Comparison of ENCODE assay signal across 8 mouse cellular contexts in genomic region chr2:19275602-19276539, GRCm38 (mm10).
DNase-seq lines count a peak whose midpoint lies in the region; ATAC-seq and TF ChIP-seq lines count a peak whose summit lies in the region.

No protein-coding gene starts in this region.

- no peaks in the 10 kb centered on the region for H3K27me3 ChIP-seq in hindbrain, postnatal 0 days (ENCODE audit: insufficient read depth, low read length)

- H3K4me3 ChIP-seq in gastrocnemius, adult 2 months, result peak overlapping the region; percentile 82
- peak overlapping the region; percentile 51 for H3K4me3 ChIP-seq in hindbrain, postnatal 0 days (ENCODE audit: low read length)
- peak overlapping the region; percentile 59 for H3K4me3 ChIP-seq in left cerebral cortex, adult 2 months
- H3K4me3 ChIP-seq in macrophage (ENCODE audit: inconsistent target), result peak overlapping the region; percentile 26

- DNase-seq in gastrocnemius, adult 2 months, result peak; percentile 73
- DNase-seq in hindbrain, postnatal 0 days (ENCODE audit: low spot score), result peak; percentile 94
- DNase-seq in left cerebral cortex, adult 2 months (ENCODE audit: extremely low spot score in 1 of 2, low spot score in 2 of 2), result peak; percentile 82 to 88
- peak; percentile 71 for DNase-seq in retina, postnatal 7 days (ENCODE audit: low read depth, low spot score)
- peak; percentile 55 to 71 for DNase-seq in urinary bladder, adult 18-20 months (ENCODE audit: low spot score in 2 of 2)

- 9% methylated on average over 25 of the region's 25 CpGs for WGBS in hindbrain, postnatal 0 days
- WGBS in macrophage (ENCODE audit: missing documents), result 9% methylated on average over 25 of the region's 25 CpGs

- H3K27ac ChIP-seq in gastrocnemius, adult 2 months, result peak overlapping the region; percentile 69
- H3K27ac ChIP-seq in hindbrain, postnatal 0 days, result peak overlapping the region; percentile 70
- peak overlapping the region; percentile 91 for H3K27ac ChIP-seq in left cerebral cortex, adult 2 months
- peak overlapping the region; percentile 48 for H3K27ac ChIP-seq in macrophage

- ATAC-seq in activated CD4-positive, CD25-positive, alpha-beta regulatory T cell, adult 4 months, result peak; percentile 80
- peak; percentile 89 for ATAC-seq in common myeloid progenitor, adult 5-6 weeks (replicated peaks; ENCODE audit: low read depth, poor library complexity, severe bottlenecking)
- peak; percentile 85 for ATAC-seq in hindbrain, postnatal 0 days

- H3K4me2 ChIP-seq in hindbrain, postnatal 0 days (ENCODE audit: low read depth, low read length), result peak overlapping the region; percentile 84

- no peaks in the 10 kb centered on the region for H3K36me3 ChIP-seq in hindbrain, postnatal 0 days (ENCODE audit: insufficient read depth, low read length)
- no peaks in the 10 kb centered on the region for H3K36me3 ChIP-seq in macrophage (ENCODE audit: inconsistent target)

- no peaks in the 10 kb centered on the region for H3K9me3 ChIP-seq in hindbrain, postnatal 0 days (ENCODE audit: low read length)

- H3K9ac ChIP-seq in hindbrain, postnatal 0 days (replicated peaks; ENCODE audit: low read length), result peak overlapping the region; percentile 72

- peak; percentile 98 for TF ChIP-seq CTCF in gastrocnemius, adult 2 months (IDR thresholded peaks at IDR 0.05)
- TF ChIP-seq CTCF in hindbrain, postnatal 0 days (IDR thresholded peaks at IDR 0.05; ENCODE audit: low read depth), result peak; percentile 89
- TF ChIP-seq CTCF in left cerebral cortex, adult 2 months (IDR thresholded peaks at IDR 0.05), result peak; percentile 97

- no peaks in the 10 kb centered on the region for H3K4me1 ChIP-seq in hindbrain, postnatal 0 days (ENCODE audit: insufficient read depth, low read length)

- intact Hi-C loops in gastrocnemius, adult 2 months (cut with DNase I), result loop anchor here (2.0 to 10.0 kb wide), 3 partner anchors 403 to 1851 kb away; no protein-coding TSS in a partner anchor
- intact Hi-C loops in left cerebral cortex, adult 2 months (cut with DNase I), result loop anchor here (1.0 to 10.0 kb wide), 8 partner anchors 69 to 1249 kb away; partner anchors contain the start of genes Bmi1, Dnajc1 and Spag6

- no peaks in the 10 kb centered on the region for H3K79me2 ChIP-seq in macrophage (ENCODE audit: inconsistent target)

Comparison
In these comparisons a context has a peak if more than half of its experiments do, and no peak if none do; other contexts are left out.
1. Peak in every context shown above with its lines: DNase-seq, ATAC-seq, H3K4me3 ChIP-seq and H3K27ac ChIP-seq.
2. H3K4me3 ChIP-seq: peak in every context shown above with its lines; median percentile 82 in gastrocnemius, adult 2 months; 59 in left cerebral cortex, adult 2 months; 51 in hindbrain, postnatal 0 days; 26 in macrophage.